Mouse (Mus musculus): ENCODE data around the gene Gnptab.

Gene Gnptab

DNA sequence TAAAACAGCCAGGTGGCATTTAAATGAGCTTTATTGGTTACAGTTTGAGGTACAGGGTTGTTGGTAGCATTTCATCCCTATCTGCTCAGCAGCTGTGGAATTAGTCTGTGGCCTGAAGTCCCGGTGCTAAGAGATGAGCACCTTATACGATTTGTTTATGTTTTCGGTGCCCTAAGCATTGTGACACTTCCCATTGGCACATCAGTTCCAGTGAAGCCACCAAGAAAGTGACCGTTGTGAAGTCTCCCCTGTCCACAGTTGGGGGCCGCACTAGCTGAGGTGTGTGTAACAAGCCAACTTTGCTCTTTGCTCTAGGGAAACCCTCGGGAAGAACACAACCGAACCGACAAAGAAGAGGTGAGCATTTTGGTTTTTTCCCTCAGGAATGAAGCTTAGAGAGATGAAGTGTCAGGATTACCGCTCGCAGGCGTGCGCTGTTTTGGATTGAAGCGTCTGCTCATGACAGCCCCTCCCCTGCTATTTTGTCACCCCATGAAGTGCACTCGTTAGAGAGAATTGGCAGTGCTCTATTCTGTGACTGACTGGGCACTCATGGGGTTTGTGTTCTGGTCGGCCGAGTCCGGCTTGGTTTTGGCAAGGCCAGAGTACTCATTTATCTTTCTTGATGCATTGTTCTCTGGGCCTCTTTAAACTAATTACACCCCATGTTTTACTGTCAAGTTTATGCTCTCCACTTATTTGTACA, 33.5 kb downstream of the Gnptab start:
- 65% methylated on average over 17 of the region's 17 CpGs for WGBS

DNA sequence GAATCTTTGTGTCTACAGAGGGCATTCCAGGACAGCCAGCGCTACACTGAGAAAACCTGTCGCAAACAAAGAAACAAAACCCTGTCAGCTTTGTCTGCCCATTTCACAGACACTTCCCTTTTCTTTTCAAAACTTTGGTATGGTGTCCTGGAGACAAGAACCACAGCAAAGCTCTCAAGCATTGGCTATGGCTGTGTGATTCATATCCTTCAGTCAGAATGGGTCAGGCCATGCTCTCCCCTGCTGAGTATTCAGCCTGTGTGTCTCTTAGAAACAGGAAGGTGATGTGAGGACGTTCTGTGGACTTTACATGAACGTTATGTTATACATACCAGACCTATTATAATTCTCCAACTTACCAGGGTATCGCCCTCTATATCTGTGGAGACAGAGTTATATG, 38.8 kb downstream of the Gnptab start:
- WGBS = 85% methylated on average over 5 of the region's 5 CpGs

GRCm38 (mm10) chr10:88420141-88420541, 41.2 kb downstream of the Gnptab start:
- 59% methylated on average over 11 of the region's 11 CpGs for WGBS

DNA sequence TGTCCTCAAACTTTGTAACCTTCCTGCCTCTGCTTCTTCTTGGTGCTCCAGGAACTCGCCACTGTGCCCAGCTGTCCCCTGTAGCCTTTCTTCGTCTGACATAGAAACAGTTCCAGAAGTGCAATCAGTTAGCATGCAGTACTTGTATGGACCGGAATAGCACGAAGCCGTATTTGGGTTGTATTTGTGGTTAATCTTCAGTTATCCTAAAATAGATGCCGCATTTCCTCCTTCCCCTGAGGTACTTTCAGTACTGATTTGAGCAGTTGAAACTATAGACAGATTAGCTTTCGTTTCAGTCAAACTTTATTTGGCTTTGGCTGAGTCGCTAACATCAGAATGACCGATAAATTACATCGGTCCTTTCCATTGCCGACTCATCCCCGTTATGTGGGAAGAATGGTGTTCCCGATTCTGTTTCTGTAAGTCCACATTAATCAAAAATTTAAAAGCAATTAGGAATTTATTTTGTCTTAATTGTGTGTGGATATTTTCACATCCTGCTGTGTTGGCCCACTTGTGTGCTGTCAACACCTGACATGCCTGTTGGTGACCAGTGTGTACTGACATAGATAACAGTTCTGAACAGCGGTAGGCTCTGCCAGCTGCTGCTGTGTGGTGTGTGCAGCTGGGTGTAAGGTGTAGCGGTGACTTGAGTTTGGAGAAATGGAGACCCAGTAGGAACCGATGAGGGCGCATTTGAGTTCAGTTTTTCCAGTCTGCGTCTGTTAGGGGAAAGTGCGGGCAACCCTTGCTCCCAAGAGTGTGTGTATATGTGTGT, 41.9 kb downstream of the Gnptab start:
- WGBS = 83% methylated on average over 19 of the region's 19 CpGs

DNA sequence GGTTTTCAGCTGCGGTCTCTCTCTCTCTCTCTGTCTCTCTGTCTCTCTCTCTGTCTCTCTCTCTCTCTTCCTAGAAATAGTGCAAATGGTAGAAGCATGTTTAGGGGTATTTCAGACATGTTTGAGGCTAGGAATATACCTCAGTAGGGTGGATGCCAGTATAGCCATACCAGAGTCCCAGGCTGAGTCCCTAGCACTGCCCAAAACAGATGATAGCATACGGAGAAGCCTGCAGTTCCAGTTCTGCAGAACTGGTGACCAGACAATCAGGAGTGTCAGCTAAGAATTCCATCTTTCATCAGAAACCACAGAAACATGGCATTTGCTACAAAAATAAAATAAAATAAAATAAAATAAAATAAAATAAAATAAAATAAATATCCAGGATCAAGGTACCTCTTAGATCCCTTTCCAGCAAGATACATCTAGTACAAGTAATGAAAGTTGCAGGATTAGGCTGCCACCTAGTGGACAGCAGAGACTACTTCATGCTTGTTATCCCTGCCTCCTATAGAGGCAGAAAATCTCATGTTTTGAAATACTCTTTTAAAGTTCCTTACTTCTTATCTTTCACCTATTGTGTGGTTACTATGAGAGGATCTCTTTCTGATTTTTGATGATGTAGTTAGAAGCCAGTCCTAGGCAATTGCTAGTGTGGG, 47.4 kb downstream of the Gnptab start:
- WGBS = 82% methylated on average over 2 of the region's 2 CpGs

DNA sequence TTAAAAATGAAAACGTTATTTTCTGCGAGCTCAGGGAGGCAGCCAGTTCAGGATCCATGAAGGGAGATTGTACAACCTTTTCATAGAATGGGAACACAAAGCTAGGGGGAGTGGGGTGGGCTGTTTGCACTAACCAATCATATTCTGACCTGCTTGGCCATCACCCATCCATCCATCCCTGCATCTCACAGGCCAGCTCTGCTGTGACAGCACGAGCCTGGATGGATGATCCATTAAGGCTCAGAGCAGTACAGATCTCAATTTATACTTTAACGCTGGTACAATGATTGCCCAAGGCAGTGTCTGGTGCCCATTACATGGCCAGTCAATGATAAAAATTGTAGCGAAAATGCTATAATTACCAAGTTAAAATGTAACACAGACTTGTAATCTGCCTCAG, 48.0 kb downstream of the Gnptab start:
- 51% methylated on average over 5 of the region's 5 CpGs for WGBS

GRCm38 (mm10) chr10:88427998-88428397, 49.1 kb downstream of the Gnptab start:
- WGBS = 90% methylated on average over 6 of the region's 6 CpGs

DNA sequence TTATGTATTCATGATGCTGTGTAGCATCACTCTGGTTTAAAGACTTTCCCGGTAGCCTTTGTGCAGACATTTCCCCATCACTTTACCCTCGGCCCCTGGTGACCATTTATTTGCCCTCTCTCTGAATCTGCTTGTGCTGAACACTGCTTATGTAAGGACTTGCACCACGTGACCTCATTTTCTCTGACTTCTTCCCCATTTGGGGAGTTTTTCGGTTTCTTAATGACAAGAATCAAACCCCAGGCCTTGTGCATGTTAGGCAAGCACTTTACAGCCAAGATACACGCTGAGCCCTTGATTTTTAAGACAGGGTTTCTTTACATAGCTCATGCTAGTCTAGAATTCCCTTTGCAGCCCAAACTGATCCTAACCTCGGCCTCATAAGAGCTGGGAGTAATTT, 62.3 kb downstream of the Gnptab start:
- 81% methylated on average over 6 of the region's 6 CpGs for WGBS

DNA sequence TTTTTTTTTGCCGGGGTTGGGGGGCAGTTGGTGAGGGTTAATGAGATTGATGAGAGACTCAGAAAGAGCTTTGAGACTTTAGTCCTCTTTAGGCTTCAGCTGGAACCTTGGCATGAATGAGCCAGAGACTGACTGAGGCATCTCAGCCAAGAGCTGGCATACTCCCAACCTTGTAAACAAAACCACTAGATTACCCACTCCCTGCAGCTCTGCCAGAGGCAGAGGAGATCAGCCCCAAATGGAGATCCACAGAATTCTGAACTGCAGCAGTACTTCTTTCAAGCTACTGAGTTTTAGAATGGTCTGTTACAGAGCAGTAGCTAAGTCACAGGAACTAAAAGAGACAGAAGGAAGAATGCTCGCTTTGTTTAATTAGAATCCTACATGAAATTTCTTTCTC, 72.3 kb downstream of the Gnptab start:
- WGBS = 21% methylated on average over 2 of the region's 2 CpGs

GRCm38 (mm10) chr10:88451990-88452389, 73.1 kb downstream of the Gnptab start:
- 66% methylated on average over 6 of the region's 6 CpGs for WGBS

DNA sequence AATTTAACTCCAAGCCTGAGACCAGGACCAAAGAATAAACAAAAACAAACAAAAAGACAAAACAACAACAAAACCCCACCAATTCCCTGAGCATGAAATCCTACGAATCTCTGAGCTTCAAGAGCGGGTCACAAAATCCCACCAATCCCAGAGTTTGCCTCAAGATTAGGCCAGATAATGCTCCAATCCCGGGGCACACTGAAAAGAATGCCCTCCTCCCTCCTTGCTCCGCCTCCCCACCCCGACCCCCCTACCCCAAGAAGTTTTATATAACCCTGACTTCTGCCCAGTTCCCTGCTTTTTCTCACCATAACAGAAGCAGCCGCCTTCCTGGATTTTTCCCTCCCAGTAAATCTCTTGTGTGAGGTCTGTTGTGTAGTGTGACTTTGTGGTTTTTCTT, 78.9 kb downstream of the Gnptab start:
- 63% methylated on average over 6 of the region's 6 CpGs for WGBS

DNA sequence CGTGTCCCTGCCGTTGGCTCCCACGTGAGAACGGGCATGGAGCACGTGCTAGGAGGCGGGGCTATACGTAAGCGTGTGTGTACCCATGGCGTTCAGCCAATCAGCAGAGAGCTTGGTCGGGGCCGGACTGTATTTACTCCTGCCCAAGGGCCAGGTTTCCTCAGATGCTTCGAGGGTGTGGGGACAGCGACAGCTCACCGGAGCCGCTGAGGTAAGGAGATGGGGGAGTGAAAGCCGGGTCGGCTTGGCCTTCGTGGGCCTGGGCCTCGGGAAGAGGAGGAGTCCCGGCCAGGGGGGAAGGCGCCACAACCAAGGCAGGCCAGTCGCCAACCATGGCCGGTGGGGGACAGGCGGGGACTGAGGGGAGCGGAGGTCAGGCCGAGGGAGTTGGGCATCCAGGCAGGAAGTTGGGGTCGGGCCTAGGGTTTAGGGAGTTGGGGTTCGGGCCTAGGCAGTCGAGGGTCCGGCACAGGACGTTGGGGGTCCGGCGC, 80.6 kb downstream of the Gnptab start, which contains the start of gene Sycp3:
Gene Sycp3, plus strand, starts transcription at position 68 of the 491 bp plus-strand sequence.
- 85% methylated on average over 33 of the region's 33 CpGs for WGBS

DNA sequence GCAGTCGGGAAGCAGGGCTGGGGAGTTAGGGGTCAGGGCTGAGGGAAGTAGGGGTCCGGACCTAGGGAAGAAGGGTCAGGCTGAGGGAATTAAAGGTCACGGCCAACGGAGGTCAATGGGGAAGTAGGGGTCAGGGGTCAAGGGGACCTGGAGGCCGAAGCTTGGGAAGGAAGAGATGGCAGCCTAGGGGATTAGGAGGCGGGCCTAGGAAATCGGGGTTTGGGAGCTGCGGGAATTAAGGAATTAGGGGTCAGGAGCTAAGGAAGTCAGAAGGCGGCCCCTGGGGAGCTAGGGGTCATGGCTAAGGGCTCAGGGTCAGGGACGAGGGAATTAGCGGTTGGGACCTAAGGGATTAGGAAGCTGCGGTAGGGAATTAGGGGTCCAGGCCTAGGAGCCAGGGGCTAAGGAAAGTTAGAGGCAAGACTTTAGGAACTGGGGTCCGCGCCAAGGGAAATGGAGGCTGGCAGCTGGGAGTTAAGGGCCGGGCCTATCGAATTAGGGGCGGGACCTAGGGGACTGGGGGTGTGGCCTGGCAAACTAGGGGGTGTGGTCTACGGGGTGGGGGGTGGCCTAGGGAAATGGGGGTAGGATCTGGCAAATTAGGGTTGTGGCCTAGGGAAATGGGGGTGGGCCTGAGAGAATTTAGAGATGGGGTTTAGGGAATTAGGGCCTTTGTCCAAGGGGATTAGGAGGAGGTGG, 81.3 kb downstream of the Gnptab start:
- WGBS = 78% methylated on average over 18 of the region's 18 CpGs

DNA sequence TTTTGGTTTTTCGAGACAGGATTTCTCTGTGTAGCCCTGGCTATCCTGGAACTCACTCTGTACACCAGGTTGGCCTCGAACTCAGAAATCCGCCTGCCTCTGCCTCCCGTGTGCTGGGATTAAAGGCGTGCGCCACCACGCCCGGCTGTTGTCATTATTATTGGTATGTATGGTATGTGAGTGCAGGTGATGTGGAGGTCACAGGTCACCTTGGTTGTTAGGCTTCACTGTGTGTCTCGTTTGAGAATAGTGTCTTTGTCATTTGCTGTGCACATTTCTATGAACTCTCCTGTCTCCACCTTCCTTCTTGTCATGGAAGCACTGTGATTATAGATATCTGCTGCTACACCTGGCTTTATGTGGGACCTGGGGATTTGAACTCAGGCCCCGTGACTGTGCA, 103.9 kb downstream of the Gnptab start:
- WGBS = 95% methylated on average over 10 of the region's 10 CpGs

DNA sequence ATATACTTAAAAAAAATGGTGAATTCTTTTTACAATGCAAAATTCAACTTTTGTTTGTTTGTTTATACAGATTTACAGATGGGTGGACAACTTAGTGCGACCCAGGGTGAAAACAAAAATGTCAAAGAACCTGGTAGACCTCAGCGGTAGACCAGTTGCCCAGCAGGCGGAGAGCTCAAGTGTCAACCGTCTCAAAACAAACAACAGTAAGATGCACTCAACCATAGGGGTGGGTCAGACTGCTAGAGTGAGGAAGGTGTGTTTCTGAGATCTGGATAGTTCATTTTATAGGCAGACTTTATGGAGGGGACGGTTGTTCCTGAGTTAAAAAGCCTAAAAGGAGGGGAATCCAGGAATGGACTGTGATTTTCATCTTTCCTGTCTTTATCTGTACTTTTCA, 109.7 kb downstream of the Gnptab start:
- 93% methylated on average over 5 of the region's 5 CpGs for WGBS

GRCm38 (mm10) chr10:88491632-88492031, 112.7 kb downstream of the Gnptab start:
- WGBS = 61% methylated on average over 7 of the region's 7 CpGs

DNA sequence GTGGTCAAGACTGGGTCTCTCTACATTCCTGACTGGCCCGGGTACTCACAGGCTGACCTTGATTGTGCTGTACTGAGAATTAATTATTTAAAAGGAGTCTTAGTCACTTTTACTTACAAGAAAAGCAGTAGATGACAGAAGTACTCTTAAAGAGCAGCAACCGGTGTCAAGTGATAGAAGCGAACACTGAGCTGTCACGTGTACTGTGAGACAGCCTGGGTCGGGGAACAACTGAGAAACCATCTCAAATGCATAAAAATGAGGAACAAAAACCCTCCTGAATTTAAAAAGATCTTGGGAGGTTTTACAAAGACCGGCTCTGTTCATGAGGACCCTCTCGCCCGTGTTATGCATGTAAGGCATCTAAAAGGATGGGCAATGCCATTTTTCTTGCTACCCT, 113.7 kb downstream of the Gnptab start:
- WGBS = 63% methylated on average over 8 of the region's 8 CpGs

GRCm38 (mm10) chr10:88494959-88495587, 116.1 kb downstream of the Gnptab start:
- 86% methylated on average over 4 of the region's 4 CpGs for WGBS
